Mouse (Mus musculus): ENCODE measurements at regions not wholly inside any gene's neighbourhood (a gene's known extent, or its start where the extent isn't known, plus 50 kb on each side); places are given as distances from the start of the nearest gene placed in this dataset.

DNA sequence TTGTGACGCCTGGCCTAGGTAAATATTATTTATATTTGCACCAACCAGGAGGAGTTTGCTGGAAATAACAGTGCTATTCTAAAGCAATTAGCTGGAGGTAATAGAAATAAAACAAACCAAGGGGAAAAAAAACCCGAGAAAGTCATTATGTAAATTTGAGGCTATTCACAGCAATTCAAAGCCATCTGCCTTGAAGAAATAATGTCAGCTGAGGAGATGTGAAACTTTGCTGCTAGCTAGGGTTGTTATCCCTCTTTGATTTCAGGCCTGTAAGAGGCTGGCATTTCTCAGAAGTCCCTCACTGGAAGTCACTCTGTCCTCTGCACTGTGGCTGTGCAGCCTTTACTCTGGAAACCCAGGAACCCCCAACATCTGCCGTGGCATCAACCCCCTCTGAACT lies 67.5 kb upstream of the Map1b start:
- ATAC-seq (ENCODE audit: low FRiP score) = no peak
- H3K4me3 ChIP-seq (replicated peaks) = no peak overlapping the region
- H3K4me1 ChIP-seq = peaks cover 13% of the 10 kb centered on the region
- H3K9ac ChIP-seq = no peak overlapping the region
- H3K9me3 ChIP-seq = no peaks in the 10 kb centered on the region
- no peak overlapping the region for H3K4me2 ChIP-seq
- peak overlapping the region; percentile 19; the same call in 1 of the 2 replicates for H3K27ac ChIP-seq
- H3K27me3 ChIP-seq = no peaks in the 10 kb centered on the region
- H3K36me3 ChIP-seq (replicated peaks) = no peaks in the 10 kb centered on the region
- 45% methylated on average over 3 of the region's 3 CpGs for WGBS

DNA sequence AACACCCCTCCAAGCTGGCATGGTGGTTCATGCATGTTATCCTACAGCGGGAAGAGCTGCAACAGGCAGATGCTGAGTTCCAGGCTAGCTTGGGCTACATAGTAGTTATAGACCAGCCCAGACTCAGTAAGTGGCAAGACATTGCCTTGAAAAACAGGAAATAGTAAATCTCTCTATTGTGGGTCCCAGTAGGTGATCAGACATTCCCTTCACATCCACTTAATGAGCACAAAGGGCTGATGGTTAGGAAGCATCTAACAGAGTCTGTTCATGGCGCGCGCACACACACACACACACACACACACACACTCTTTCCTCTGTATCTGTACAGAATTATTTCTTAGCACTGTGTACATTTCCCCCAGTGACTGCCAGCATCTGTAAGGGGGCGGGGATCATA lies 64.0 kb upstream of the Map1b start:
- 0 out of 2 replicates have a peak overlapping the region, but pooled peaks have one; percentile 37 for H3K27ac ChIP-seq
- no peak overlapping the region for H3K9ac ChIP-seq
- H3K36me3 ChIP-seq (replicated peaks) = no peaks in the 10 kb centered on the region
- H3K9me3 ChIP-seq = 0 out of 2 replicates have a peak, but pooled peaks cover 7% of the 10 kb centered on the region
- peaks cover 13% of the 10 kb centered on the region for H3K4me1 ChIP-seq
- H3K27me3 ChIP-seq = no peaks in the 10 kb centered on the region
- no peak overlapping the region for H3K4me3 ChIP-seq (replicated peaks)
- WGBS = 86% methylated on average over 5 of the region's 5 CpGs
- no peak for ATAC-seq (ENCODE audit: low FRiP score)
- no peak overlapping the region for H3K4me2 ChIP-seq

DNA sequence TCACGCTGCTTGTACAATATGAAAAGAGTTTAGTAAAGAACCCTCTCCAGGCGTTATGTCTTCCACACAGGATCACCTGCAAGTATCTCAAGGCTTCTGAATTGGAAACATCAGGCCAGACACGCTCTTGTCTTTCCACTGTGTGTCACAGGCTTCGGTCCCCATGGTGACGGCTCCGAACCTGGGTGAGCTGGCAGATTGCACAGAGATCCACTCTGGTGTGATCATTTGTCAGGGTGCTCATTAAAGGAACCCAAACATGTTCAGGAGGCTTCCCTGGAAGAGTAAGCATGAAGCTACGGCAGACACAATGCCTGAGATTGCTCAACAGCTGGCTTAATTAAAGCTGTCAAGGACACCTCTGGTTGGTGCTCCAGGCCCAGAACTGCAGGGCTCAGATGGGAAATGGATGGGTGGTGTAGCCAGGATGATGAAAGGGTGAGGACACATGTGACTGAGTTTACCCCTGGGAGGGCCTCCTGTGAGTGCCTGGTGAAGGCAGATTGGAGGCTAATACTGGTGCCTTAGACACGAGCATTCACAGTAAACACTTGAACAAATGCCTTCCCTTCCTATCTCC lies 63.3 kb upstream of the Map1b start:
- peak overlapping the region; percentile 37; the same call in 1 of the 2 replicates for H3K27ac ChIP-seq

DNA sequence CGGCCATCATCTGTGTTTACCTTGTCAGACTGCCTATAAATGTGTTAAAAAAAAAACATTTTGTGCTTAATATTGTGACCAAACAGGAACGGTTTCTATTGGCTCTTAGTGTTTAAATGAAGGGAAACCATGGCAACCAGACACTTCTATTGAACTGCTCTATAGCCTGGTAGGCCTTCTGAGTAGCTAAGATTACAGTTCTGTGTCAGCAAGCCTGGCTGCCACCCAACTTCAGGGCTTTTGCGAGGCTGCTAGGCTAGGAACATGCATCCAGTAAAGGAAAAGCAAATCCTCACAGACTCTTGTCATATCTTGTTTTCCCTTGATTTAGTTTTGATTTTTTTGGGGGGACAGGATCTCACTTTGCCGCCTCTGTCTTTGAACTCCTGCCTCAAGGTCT lies 61.3 kb upstream of the Map1b start:
- no peak for ATAC-seq (ENCODE audit: low FRiP score)

More for the DNA sequence above, 63.3 kb upstream of the Map1b start:
- Histone ChIP-seq H3K27me3 (no peaks in the 10 kb centered on the region), H3K36me3 (replicated peaks) (no peaks in the 10 kb centered on the region), H3K4me2 (no peak overlapping the region), H3K9me3 (0 out of 2 replicates have a peak, but pooled peaks cover 7% of the 10 kb centered on the region), H3K4me3 (replicated peaks) (no peak overlapping the region), H3K9ac (no peak overlapping the region), H3K4me1 (peaks cover 13% of the 10 kb centered on the region)
- 70% methylated on average over 8 of the region's 8 CpGs for WGBS
- ATAC-seq (ENCODE audit: low FRiP score) = no peak

DNA sequence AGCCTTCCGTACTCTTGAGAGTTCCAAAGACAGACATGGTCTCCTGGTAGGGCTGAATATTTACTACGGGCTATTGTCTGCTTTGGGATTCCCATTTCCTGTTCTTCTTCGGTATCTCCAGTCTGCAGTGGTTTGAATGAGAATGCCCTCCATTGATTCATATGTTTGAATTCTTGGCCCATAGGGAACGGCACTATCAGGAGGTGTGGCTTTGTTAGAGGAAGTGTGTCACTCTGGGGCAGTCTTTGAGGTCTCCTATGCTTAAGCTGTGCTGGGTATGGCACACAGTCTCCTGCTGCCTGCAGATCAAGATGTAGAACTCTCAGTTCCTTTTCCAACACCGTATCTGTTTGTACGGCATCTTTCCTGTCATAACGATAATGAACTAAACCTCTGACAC lies 56.7 kb upstream of the Map1b start:
- H3K4me1 ChIP-seq = no peaks in the 10 kb centered on the region
- ATAC-seq (ENCODE audit: low FRiP score) = no peak

More for the DNA sequence above, 61.3 kb upstream of the Map1b start:
- Histone ChIP-seq H3K27me3 (no peaks in the 10 kb centered on the region), H3K27ac (no peak overlapping the region), H3K36me3 (replicated peaks) (no peaks in the 10 kb centered on the region), H3K9ac (no peak overlapping the region), H3K4me1 (peaks cover 6% of the 10 kb centered on the region), H3K9me3 (0 out of 2 replicates have a peak, but pooled peaks cover 7% of the 10 kb centered on the region), H3K4me3 (replicated peaks) (no peak overlapping the region), H3K4me2 (no peak overlapping the region)
- WGBS = 73% methylated on average over 4 of the region's 4 CpGs

GRCm38 (mm10) chr13:99572381-99572780 lies 56.0 kb upstream of the Map1b start:
- Histone ChIP-seq H3K27me3 (no peaks in the 10 kb centered on the region), H3K36me3 (replicated peaks) (no peaks in the 10 kb centered on the region), H3K4me3 (replicated peaks) (no peak overlapping the region), H3K27ac (no peak overlapping the region), H3K9ac (no peak overlapping the region), H3K4me1 (no peaks in the 10 kb centered on the region), H3K4me2 (no peak overlapping the region), H3K9me3 (no peaks in the 10 kb centered on the region)
- ATAC-seq (ENCODE audit: low FRiP score) = no peak
- WGBS = 90% methylated on average over 5 of the region's 5 CpGs

More for the DNA sequence above, 56.7 kb upstream of the Map1b start:
- Histone ChIP-seq H3K27ac (no peak overlapping the region), H3K36me3 (replicated peaks) (no peaks in the 10 kb centered on the region), H3K27me3 (no peaks in the 10 kb centered on the region), H3K4me2 (no peak overlapping the region), H3K9me3 (0 out of 2 replicates have a peak, but pooled peaks cover 2% of the 10 kb centered on the region), H3K9ac (no peak overlapping the region), H3K4me3 (replicated peaks) (no peak overlapping the region)
- WGBS = 92% methylated on average over 7 of the region's 7 CpGs
